Mouse (Mus musculus): ENCODE measurements at regions not wholly inside any gene's neighbourhood (a gene's known extent, or its start where the extent isn't known, plus 50 kb on each side); places are given as distances from the start of the nearest gene placed in this dataset.
"Not testable (repeated sequence)": the region's sequence is repeated elsewhere in the genome, so short reads cannot be mapped to it uniquely, and the experiment has no call there.

DNA sequence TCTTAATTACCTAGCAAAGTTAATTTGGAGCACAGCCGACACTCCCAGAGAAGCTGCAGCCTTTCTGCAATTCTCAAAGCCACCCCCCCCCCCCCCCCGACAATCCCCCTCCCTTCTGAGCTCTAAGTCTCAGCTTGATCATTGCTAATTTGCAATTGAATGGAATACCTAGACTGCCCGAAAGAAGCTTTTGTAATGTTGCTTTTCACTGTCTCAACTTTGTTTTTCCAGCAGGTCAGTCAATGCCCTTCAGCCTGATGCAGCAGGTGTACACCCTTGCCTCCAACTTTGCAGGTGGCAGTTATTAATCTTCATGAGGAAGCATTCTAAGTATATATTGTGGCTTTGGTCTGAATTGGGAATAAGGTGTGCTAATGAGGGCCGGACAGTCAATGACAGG is 1006.6 kb upstream of the Gm8797 start:
- no peak for DNase-seq (ENCODE audit: low read depth, low spot score)

DNA sequence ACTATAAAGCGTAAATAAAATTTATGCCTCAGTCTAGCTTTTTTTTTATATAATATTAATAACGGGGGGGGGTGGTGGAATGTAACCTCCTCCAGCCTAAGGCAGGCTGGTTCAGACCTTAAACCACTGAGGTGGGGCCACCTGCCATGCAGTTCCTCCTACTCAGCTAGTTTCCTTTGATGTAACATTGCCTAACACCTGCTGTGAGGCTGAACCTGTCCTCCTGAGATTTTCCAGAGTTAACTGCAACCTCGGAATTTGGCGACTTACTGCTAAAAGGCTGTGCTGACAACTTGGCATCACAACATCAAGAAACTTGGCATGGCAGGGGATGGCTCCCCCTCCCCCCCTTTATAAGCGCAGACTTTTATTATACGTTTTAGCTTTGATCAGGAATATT is 1006.0 kb upstream of the Gm8797 start:
- DNase-seq (ENCODE audit: low read depth, low spot score) = no peak

GRCm38 (mm10) chr3:4756099-4756498 is 994.5 kb upstream of the Gm8797 start:
- DNase-seq (ENCODE audit: low read depth, low spot score) = no peak

GRCm38 (mm10) chr3:4757113-4757512 is 993.5 kb upstream of the Gm8797 start:
- no peak for DNase-seq (ENCODE audit: low read depth, low spot score)

GRCm38 (mm10) chr3:4763076-4763475 is 987.5 kb upstream of the Gm8797 start:
- no peak for DNase-seq (ENCODE audit: low read depth, low spot score)

GRCm38 (mm10) chr3:4776632-4777031 is 974.0 kb upstream of the Gm8797 start:
- DNase-seq (ENCODE audit: low read depth, low spot score) = no peak

DNA sequence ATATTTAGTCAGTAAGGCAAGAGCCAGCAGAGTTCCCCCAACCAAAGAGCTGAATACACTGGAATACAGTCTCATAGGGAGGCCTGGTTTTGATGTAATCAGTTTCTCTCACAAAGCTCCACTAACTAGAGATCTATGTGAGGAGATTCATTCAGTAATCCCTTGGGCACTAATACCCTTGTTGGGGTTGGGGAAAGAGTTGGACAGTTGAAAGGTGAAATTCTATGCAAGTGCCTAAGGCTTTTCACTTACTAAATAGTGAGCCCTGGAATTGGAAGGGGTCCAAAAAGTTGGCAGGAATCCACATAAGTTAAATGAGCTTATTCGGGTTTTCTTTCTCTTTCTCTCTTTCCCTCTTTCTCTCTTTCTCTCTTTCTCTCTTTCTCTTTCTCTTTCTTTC is 965.4 kb upstream of the Gm8797 start:
- no peak for DNase-seq (ENCODE audit: low read depth, low spot score)

- no peak for DNase-seq (ENCODE audit: low read depth, low spot score)
Observed at GRCm38 (mm10) chr3:4793141-4793540, 957.5 kb upstream of the Gm8797 start.

GRCm38 (mm10) chr3:4796041-4796908 is 954.3 kb upstream of the Gm8797 start:
- peak; percentile 19 for DNase-seq (ENCODE audit: low read depth, low spot score)

- no peak for DNase-seq (ENCODE audit: low read depth, low spot score)
Observed at GRCm38 (mm10) chr3:4796909-4797566, 953.6 kb upstream of the Gm8797 start.

GRCm38 (mm10) chr3:4797567-4797940 is 953.1 kb upstream of the Gm8797 start:
- DNase-seq (ENCODE audit: low read depth, low spot score) = no peak

- DNase-seq (ENCODE audit: low read depth, low spot score) = no peak
Observed at GRCm38 (mm10) chr3:4798366-4798765, 952.2 kb upstream of the Gm8797 start.

- no peak for DNase-seq (ENCODE audit: low read depth, low spot score)
Observed at GRCm38 (mm10) chr3:4834459-4834858, 916.1 kb upstream of the Gm8797 start.

GRCm38 (mm10) chr3:4835645-4836044 is 915.0 kb upstream of the Gm8797 start:
- DNase-seq (ENCODE audit: low read depth, low spot score) = no peak

- DNase-seq (ENCODE audit: low read depth, low spot score) = no peak
Observed at GRCm38 (mm10) chr3:4836888-4837287, 913.7 kb upstream of the Gm8797 start.

GRCm38 (mm10) chr3:4854958-4855566 is 895.5 kb upstream of the Gm8797 start:
- no peak for DNase-seq (ENCODE audit: low read depth, low spot score)

DNA sequence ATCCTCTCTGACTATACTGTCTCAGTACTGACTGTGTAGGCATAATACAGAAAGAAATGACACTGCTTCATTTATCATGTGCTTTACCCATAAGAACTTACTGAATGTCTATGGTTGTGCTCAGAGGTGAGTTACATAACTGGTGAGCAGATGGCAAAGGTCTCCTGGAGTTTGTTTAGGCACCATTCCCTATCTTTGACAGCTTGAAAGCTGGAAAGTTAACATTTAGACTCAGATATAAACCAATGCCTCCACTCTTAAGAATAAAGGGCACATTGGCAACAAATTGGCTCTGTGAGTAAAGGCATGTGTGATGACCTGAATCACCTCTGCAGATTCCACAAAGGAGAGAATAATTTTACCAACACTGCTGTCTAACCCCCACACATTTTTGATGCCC is 894.0 kb upstream of the Gm8797 start:
- DNase-seq (ENCODE audit: low read depth, low spot score) = no peak

GRCm38 (mm10) chr3:4866226-4866625 is 884.4 kb upstream of the Gm8797 start:
- DNase-seq (ENCODE audit: low read depth, low spot score) = no peak

DNA sequence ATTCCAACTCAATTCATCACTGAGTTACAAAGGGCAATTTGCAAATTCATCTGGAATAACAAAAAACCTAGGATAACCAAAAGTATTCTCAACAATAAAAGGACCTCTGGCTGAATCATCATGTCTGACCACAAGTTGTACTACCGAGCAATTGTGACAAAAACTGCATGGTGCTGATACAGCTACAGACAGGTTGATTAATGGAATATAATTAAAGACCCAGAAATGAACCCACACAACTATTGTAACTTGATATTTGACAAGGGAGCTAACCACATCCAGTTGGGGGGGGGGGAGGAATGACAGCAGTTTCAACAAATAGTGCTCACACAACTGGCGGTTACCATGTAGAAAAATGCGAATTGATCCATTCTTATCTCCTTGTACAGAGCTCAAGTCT is 864.7 kb upstream of the Gm8797 start:
- no peak for DNase-seq (ENCODE audit: low read depth, low spot score)

GRCm38 (mm10) chr3:4893108-4893507 is 857.5 kb upstream of the Gm8797 start:
- no peak for DNase-seq (ENCODE audit: low read depth, low spot score)

GRCm38 (mm10) chr3:4895811-4896210 is 854.8 kb upstream of the Gm8797 start:
- DNase-seq (ENCODE audit: low read depth, low spot score) = no peak

DNA sequence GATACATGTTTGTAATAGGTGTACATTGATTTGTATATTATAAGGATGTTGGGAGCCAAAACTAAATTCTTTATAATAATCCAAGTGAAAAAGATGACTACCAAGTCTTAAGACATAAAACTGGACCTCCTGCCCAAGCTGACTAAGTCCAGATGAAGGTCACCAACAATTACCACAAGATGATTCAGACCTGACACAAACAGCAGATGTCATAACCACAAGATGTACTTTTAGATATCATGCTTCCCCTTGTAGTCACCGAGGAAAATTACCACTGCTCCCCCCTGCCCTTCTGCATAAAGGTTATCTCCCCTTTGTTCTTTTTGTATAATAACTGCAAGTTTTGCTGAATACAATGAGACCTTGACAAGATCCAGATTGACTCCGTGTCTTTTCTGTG is 843.0 kb upstream of the Gm8797 start:
- DNase-seq (ENCODE audit: low read depth, low spot score) = not testable (repeated sequence)

DNA sequence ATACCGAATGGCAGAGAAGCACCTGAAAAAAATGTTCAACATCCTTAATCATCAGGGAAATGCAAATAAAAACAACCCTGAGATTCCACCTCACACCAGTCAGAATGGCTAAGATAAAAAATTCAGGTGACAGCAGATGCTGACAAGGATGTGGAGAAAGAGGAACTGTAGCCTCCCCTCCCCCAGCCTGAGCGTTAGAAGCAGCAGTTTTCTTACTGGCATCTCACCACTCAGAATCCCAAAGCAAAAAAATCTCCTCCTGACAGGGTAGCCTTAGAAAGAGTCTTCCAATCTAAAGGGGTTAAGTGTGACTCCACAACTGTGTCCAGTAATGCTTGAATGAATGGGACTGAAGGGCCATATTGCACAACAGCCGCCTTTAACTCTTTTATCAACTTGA is 819.9 kb upstream of the Gm8797 start:
- not testable (repeated sequence) for DNase-seq (ENCODE audit: low read depth, low spot score)

All from forelimb bud, embryonic 11.5 days (tissue).